Mouse (Mus musculus) left cerebral cortex, adult 2 months (tissue): ENCODE results near the gene Gtf2e1. TPM values are rescaled to one million over a fixed set of nuclear protein-coding genes. Genes with fewer than 3 reads are reported as not detected.

Experiments
- DNase-seq, 2 experiments: peaks; one replicate each; pipeline ENCODE4 v3.0.0; 2021 to 2022; ENCODE audit warnings: low spot score in 2 of 2, mixed read lengths in 1 of 2; ENCODE audit errors: extremely low spot score in 1 of 2
- H3K27ac ChIP-seq: fragments of 200-600 bp; 2 replicates; pipeline ENCODE4 v1.8.1; 2022
- H3K4me3 ChIP-seq: fragments of 200-600 bp; 2 replicates; pipeline ENCODE4 v1.8.1; 2022
- CTCF ChIP-seq: fragments of 200-600 bp; IDR thresholded peaks from 2 replicates; pipeline ENCODE4 v1.8.1; 2022; ENCODE audit warnings: antibody characterized with exemption, mild to moderate bottlenecking, moderate library complexity
- intact Hi-C: fragments of 180-260 bp; cut with DNase I; formaldehyde crosslinking; loops from one replicate; pipeline ENCODE4 v1.15.1; 2025
- total RNA-seq, 2 experiments: library from RNA; stranded (reverse); gene quantifications; 2 replicates each; pipeline ENCODE4 v1.2.3; 2021

The Gtf2e1 gene
- total RNA-seq, 2 experiments from 2014 or later, result 13.7 to 15.4 TPM

DNA sequence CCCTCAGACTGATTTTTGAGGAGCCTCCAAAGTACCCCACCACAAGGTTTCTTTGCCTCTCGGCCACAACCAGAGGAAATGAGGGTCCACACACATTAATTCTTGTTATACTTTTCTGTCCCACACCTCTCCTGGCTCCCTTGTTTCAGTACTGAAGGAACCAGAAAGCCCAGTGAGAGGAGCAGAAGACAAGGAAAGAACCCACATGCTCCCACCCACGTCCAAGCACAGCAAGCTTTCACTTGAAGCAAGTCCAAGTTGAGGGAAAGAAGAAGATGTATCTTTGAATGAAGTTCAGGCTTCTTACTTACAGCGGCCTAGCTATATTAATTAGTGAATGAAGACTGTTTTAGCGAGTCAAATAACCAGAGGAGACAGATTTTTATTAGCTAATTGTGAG is 76.7 kb downstream of the Gtf2e1 start:
- Histone ChIP-seq H3K27ac (peak overlapping the region; percentile 47; the same call in 1 of the 2 replicates), H3K4me3 (no peak overlapping the region)
- no peak for TF ChIP-seq CTCF
- DNase-seq, result no peak
- intact Hi-C loops, result no loop called here

DNA sequence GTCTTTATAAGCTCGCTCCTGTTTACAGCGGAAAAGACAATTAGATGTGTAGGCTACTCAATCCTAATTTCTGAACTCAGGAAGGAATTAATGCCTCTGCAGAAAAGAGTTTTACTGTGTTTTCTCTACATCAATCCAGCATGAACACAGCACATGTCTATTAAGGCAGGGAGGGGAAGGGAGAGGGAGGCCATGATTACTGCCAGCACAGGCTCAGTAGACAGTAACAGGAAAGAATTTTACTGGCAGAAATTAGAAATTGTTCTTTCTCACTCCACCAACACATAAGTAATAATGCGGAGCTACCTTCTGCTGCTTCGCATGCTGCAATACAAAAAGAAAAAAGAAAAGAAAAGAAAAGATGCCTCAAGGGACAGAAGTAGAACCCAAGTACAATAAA is 78.0 kb downstream of the Gtf2e1 start:
- no peak overlapping the region for H3K4me3 ChIP-seq
- no peak for TF ChIP-seq CTCF
- intact Hi-C loops, result loop anchor here (2.0 kb wide), 1 partner anchor 31 kb away; no protein-coding TSS in a partner anchor
- H3K27ac ChIP-seq, result no peak overlapping the region; the same call in 1 of the 2 replicates
- DNase-seq, result no peak

Other genes starting within 250 kb of the Gtf2e1 start
- 100 to 1,000 TPM; 120 to 136 TPM for gene Stxbp5l, start 154.8 kb downstream of the Gtf2e1 start, total RNA-seq
- 10 to 100 TPM in 1 of 2 experiments, 1 to 10 TPM in 1; 7.3 to 10.5 TPM for gene Rabl3, start 96 bp upstream of the Gtf2e1 start, total RNA-seq
- under 1 TPM in 1 of 2 experiments, not detected in 1; 0.54 TPM for gene Hgd, start 40.4 kb upstream of the Gtf2e1 start, total RNA-seq
- 10 to 100 TPM; 68.5 to 69.7 TPM for gene Ndufb4, start 114.7 kb upstream of the Gtf2e1 start, total RNA-seq
- gene Fstl1, start 237.1 kb upstream of the Gtf2e1 start, total RNA-seq, result 10 to 100 TPM; 28.8 to 33.3 TPM